Mouse (Mus musculus): Measurements from ENCODE around the gene Ahsa2. TPM values are rescaled to one million over a fixed set of nuclear protein-coding genes. Genes with fewer than 3 reads are reported as not detected.

Ahsa2 gene
- polyA plus RNA-seq (2012; rRNA removed; ENCODE audit: low replicate concordance), result 9.9 and 17.4 TPM in 2 replicates

DNA sequence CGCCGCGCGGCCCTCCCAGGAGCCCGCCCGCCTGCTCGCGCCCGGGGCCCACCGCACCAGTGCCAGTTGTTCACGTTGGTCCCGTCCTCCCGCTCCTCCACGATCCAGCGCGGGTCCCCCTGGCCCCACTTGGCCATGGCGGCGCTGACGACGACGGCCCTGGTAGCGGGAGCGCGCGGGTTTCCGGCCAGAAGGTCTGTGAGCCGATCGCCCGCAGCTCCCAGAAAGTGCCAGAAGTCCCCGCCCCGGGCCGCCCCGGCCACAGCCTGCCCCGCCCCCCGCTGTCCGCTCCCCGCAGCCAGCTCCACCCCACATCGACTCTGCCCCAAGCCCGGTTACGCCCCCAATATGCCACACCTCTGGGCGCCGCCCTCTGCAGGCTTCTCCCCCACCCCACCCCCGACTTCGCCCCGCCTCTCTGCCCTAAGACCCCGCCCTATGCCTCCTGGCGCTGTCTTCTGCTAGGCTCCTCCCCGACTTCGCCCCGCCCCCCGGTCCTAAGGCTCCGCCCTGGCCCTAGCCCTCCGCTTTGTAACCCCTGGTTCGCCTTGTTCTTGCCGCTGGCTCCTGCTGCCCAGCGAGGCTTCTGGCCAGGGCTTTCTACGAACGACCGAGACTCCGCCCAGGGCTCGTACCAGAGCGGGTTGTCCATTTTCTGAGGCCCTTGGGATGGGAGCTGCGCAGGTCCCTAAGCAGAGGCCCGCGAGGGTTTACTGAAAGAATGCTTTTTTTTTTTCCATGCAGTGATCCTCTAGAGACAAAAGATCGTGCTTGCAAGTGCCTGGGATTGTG is at the start of gene Ahsa2:
Ahsa2 (minus strand) TSS at position 313 of the 792 bp plus-strand sequence.

GRCm38 (mm10) chr11:23520473-23521205 is 22.8 kb upstream of the Ahsa2 start, which contains the start of gene 1700093K21Rik:
Gene 1700093K21Rik (minus strand): TSS chr11:23521155.

Other genes starting within 250 kb of the Ahsa2 start
- 6.2 and 10.2 TPM in 2 replicates for gene Xpo1, start 242.0 kb downstream of the Ahsa2 start, polyA plus RNA-seq (2012; rRNA removed; ENCODE audit: low replicate concordance)
- gene Usp34, start 191.1 kb downstream of the Ahsa2 start, polyA plus RNA-seq (2012; rRNA removed; ENCODE audit: low replicate concordance), result 11.4 and 15.8 TPM in 2 replicates
- gene 1700093K21Rik, start 23.1 kb upstream of the Ahsa2 start, polyA plus RNA-seq (2012; rRNA removed; ENCODE audit: low replicate concordance), result 0.20 TPM in 1 of 2 replicates, not detected in the other
- gene 0610010F05Rik, start 135.6 kb upstream of the Ahsa2 start, polyA plus RNA-seq (2012; rRNA removed; ENCODE audit: low replicate concordance), result 3.7 and 4.0 TPM in 2 replicates
- gene Pus10, start 167.6 kb upstream of the Ahsa2 start, polyA plus RNA-seq (2012; rRNA removed; ENCODE audit: low replicate concordance), result 5.5 and 6.1 TPM in 2 replicates
- 18.5 and 24.7 TPM in 2 replicates for gene Pex13, start 167.9 kb upstream of the Ahsa2 start, polyA plus RNA-seq (2012; rRNA removed; ENCODE audit: low replicate concordance)

Data from subcutaneous adipose tissue, adult 2 months (tissue).